Mouse (Mus musculus) cerebellum, adult 9-10 months (tissue): ENCODE measurements around the gene Hbq1b.
A peak's percentile ranks its signal among the peaks of the same experiment; 100 is the strongest.

Experiments
- DNase-seq: peaks from one replicate; pipeline ENCODE4 v3.0.0; 2022

The Hbq1b gene

DNA sequence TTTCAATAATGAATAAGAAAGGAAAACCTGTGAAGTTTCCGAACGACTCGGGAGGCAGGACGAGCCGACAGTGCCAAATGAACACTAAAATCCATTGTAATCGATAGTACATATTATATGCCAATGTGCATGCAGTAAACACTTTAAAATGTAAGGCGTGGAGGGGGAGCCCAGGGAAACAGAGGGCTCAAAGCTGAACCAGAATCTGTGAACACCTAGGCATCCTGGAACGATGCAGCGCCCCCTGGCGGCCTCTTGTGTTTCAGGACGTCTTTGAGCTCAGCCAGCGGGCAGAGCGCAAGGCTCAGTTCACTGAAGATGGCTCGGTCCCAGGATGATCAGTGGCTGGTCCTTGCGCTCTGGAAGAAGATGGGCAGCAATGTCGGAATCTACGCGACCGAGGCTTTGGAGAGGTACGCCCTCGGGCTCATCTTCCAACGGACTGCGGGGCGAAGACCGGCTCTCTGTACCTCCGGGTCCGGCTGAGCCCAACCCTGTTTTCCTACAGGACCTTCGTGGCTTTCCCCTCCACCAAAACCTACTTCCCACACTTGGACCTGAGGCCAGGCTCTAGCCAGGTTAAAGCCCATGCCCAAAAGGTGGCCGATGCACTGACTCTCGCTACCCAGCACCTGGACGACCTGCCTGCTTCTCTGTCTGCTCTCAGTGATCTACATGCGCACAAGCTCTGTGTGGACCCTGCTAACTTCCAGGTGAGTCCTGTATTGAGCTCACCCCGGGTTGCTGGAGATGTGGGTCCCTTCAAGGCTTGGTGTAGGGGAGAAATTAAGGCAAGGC, at the start of gene Hbq1b:
TSS of gene Hbq1b (plus strand) at position 271 of the 798 bp plus-strand sequence.
- peak; percentile 86 for DNase-seq

DNA sequence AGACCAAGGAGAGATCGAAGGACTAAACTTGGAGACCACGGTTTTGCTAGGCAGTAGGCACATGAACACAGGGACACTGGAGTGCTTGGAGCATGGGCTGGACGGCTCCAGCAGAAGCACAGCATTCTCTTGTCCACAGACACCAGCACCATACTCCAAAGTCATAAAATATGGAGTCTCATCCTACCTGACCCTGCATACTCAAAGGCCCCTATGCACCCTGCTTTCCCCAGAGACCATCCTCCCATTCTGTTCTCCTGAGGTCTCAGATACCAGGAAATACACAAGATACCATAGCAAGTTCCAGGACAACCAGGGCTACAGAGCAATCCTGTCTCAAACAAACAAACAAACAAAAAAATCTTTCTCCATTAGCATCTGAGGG, 49.4 kb upstream of the Hbq1b start:
- DNase-seq: no peak

DNA sequence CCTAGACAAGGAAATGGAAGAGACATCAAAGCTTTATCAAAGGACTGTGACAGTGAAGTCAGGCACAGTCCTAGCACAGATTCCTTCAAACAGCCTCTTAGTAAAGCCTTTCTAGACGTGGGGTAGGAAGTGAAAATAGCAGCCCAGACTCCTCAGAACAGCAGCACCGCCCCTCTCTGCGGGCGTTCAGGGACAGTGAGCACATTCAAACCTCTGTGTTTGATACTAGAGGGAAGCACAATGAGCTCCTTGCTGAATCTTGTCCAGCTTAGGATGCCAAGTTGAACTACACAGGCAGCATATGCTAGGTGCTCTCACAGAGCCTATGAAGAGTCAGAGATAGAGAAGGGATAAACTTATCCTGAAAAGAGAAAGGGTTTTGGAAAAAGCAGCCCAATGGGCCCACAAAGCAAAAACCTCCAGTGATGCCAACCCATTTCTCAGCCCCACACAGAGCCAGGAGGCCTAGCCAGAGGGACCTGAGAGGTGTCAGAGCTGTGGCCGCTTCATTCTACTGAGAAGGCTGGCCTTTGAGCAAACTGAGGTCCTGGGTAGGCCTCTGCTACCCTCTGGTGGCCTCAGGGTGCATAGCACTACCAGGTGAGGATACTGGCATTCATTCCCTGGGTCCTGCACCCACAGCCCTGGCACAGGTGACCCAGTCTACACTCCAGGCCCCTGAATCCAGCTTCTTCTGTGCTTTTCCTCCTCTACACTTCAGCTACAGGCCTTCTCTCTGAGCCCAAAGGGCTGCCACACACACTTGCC, 48.5 kb upstream of the Hbq1b start:
- peak; percentile 89 for DNase-seq

DNA sequence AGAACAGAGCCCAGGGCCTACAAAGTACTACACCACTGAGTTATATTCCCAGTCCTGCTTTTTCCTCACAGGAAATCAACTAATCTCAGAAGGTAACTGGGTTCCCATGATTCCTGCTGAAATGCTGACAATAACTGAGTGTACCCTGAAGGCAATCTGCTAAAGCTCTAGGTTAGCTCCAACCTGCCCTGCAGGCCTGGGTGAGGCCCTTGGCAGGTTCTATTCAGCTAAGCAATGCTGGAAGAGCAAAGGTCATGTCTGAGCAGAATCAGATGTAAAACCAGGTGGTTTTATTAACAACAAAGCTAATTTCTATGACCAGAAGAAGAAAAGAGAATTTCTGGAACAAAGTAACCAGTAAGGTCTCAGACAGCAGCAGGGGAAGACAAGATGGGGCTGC, 45.4 kb upstream of the Hbq1b start:
- DNase-seq: no peak

DNA sequence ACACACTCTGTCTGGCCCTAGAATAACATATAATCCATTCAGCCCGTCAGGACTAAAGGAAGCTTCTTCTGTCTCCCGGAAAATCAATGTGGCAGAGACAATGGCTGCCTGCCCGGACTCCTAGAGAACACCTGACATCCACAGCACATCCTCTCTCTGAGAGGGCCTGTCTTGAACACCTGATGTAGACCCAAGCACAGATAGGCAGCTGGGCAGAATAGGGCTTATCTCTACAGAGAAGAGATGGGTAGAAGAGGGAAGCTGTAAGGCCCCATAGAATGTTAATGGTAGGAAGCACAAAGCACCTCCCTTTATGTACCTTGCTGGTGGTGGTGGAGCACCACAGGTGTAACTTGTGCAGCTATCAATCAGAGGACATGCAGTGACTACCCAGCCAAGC, 44.6 kb upstream of the Hbq1b start:
- DNase-seq: no peak

DNA sequence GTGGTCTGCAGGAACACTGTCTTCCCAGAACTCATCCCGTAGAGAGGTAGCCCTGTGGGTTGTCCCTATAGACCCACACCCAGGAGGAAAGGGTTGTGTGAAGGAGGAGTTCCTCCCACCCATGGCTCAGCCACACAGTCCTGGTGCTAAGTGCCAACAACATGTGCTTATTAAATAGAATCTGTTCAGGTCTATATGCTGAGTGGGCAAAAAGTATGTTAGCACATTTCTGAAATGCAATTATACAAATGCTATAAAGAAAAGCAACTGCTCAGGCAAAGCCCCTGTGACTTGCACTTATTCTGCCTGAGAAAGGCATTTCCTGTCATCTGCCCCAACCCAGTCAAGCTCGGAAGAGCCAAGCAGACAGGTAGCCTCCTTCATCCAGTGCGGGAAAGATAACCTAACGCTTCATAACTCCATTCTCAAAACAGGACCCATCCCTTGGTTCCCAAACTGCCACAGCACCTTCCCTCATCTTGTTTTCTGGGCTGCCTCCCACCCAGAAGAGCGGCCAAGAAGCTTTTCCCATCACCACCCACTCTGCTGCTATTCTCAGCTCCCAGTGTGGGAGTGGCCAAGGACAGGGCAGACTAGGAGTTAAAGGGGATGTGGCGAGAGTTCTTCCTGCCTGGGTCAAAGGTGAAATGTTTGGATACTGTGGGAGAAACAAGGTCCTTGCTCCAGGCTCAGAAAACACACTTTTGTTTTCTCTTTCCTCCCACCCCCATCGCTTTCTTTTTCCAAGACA, 43.4 kb upstream of the Hbq1b start:
- no peak for DNase-seq

DNA sequence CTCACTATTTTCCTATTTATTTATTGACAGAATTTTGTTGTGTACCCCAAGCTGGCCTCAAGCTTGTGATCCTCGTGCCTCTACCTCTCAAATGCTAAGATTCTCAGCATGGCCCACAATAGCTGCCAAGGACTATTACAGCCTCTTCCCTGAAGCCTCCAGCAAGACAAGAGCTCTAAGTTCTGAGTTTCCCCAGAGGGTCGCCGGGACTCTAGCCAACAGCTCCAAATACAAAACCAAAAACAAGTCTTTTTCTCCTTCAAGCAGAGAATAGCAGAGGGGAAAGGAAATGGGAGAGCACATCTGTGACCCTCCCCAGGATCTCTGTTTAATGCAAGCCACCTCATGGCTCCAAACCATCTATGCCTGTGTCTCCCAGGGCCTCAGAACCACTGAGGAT, 42.7 kb upstream of the Hbq1b start:
- DNase-seq: no peak

DNA sequence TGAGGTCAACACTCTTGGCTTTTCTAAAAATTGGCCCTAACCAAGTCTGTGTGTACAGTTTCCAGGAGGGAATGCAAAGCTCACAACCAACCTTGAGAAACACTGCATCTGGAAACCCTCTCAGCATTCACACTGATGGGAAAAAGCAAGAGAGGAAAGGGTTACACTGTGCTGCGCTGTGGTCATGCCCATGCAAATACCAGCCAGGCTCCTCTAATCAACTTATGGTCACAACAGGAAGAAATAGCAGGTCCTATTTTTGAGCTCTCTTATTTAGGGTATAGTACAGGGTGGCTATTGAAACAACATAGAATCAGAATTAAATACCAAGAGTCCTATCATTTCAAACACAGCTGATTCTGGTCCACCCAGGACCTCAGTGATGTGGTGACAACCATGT, 42.1 kb upstream of the Hbq1b start:
- no peak for DNase-seq

DNA sequence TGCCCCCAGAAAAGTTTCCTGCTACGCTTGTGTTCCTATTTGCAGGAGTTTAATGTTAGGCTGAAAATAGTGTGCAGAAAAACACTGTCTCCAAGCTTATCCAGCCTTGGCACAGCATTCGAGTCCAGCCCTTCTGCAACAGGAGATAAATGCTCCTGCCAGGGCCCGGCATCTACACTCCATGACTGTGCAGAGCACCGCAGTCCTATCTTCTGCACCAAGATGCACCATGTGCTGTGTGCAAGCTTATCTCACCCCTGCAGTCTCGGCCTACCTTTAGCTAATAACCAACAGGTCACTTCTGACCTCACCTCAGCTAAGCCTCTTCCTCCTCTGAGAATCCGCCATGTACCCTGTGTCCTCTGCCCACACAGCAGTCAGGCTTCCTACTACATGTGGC, 41.2 kb upstream of the Hbq1b start:
- no peak for DNase-seq

DNA sequence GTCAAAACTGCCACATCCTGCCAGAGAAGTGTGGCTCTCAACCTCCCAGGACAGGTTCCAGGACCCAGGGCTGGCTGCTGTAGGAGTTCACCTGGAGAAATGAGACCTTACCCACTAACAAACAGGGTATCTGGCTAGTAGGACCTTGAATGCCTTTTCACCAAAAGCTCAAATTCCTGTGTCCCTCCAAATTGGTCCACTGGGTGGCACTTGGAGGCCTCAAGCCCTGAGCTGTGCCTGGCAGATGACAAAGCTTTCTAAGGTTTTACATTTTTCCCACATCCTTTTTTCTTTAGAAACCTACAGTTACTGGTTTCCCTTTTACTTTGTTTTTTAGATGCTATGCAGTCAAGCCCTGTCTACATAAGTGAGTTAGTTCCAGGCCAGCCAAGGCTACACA, 39.7 kb upstream of the Hbq1b start:
- DNase-seq: no peak

DNA sequence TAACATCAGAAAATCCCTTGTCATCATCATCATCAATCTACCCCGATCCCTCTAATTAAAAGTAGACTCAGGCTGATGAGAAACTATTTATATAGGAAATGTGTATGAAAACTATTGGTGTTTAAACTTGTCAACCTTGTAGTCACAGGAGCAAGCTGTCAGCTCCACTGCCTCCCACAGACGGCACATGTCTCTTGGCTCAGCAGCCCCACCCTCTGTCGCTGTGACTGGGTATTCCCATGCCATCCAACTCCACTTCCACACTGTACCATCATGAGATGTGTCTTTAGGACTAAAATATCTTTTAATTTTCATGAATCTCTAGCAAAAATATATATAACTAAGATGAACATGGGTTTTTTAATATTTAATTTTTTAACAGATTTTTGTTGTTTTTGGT, 38.4 kb upstream of the Hbq1b start:
- no peak for DNase-seq

DNA sequence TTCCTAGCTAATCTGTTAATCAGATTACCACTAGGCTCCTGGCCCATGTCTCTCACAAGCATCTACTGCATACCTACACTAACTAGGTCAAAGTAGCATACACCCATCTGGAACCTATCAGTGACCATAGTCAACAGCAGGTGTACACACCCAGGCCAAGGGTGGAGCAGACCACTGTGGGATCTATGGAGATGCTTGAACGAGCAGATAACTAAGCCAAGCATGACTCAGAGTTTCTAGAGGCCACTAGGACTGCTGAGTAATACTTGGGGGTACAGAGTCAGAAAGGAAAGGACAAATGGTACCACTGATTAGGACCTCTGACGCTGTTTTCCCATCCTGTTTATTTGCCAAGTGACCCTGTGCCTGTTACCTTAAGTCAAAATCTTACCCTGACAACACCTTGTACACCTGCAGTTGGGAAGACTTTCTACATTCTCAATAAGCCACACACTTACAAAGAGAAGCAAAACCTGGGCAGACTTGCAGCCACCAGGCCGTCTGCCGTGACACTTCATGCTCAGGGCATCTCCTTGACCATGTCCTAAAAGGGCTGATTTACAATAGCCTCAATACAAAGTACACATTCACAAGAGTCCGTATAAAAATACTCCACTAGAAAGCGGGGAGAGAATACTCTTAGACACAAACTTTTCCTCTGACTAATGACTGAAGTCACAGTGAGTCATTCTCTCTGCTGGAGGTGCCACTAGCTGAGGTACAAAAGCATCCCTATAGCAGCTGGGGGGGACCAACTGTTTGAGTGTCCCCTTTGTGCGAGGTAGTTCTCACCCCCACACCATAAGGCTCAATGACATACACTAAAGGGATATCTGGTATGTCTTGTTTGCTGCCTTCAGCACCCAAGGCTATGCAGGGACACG, 35.6 kb upstream of the Hbq1b start:
- DNase-seq: no peak

DNA sequence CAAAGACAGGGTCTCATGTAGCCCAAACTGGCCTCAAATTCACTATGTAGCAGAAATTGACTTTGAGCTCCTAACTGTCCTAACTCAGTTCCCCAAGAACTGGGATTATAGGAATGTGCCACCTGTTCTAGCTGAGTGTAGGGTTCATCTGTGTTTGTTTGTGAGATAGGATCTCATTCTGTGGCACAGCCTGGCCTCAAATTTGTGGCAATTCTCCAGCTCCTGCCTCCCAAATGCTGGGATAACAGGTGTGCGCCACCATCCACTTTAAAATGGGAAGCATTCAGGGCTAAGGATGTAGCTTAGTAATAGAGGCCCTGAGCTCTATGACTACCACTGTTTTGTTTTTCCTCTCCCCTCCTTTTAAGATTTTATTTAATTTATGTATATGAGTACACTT, 33.6 kb upstream of the Hbq1b start:
- DNase-seq: peak; percentile 52

DNA sequence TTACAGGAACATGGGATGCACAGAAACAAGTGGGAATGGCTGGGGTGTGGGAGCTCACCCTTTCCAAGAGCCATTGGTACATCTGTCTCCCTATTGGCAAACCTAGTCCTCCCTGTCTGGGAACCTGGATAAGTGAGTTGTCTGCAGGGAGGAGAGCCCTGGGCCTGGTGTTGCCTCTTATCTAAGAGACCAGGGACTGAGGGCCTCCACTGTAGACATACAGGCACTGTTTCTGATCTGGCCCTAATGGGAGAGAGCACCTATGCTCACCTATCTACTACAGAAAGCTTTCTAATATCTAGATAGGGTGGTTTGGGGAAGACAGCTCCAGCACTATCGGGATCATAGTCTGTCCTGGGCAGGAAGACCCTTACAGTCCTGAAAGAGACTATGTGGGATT, 30.6 kb upstream of the Hbq1b start:
- DNase-seq: no peak

DNA sequence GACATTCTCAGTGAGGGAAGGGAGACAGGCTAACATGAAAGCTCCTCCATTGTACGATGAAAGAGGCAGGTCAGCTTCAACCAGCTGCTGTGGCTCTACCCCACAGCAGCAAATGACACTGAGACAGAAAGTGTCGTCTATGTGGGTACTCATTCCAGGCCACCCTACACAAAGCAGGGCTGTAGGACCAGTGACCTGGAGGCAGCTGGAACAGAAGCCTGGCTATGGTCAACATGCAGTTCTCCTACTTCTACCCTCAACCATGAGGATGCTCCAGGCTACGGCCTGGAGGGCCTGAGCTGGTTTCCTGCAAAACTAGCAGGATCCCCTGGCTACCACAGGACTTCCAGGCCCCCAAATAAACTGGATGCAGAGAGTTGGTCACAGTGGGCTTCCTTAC, 30.2 kb upstream of the Hbq1b start:
- DNase-seq: no peak

DNA sequence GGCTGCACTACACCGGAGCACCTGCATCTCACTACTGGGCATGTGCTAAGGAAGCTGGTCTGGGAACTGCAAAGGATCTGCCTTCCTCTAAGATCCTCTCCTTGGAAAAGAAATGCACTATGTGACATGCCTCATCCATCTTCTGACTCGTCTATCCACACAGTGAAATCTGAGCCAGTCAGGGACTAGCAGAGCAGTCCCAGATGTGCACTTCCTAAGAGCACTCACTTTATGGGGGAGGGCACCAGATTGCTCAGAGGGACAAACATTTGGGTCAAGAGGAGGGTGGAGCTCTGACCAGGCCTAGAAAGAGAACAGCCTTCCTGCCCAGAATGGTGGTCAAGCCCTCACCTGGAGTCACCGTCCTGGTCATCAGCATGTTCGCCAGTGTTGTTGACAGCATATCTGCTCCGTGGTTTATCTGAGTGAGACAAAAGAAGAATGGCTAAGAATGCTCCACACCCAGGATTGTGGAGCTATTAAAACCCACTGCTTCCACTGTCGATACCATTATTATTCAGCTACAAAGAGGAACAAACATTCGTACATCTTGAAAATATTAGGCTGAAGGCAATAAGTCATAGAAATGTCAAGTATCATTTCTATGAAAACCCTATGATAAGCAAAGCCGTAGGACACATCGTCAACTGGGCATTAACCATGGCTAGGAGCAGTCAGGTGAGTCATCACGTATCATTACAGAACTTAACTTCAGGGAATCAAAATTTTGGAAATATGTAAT, 23.9 kb upstream of the Hbq1b start:
- no peak for DNase-seq

DNA sequence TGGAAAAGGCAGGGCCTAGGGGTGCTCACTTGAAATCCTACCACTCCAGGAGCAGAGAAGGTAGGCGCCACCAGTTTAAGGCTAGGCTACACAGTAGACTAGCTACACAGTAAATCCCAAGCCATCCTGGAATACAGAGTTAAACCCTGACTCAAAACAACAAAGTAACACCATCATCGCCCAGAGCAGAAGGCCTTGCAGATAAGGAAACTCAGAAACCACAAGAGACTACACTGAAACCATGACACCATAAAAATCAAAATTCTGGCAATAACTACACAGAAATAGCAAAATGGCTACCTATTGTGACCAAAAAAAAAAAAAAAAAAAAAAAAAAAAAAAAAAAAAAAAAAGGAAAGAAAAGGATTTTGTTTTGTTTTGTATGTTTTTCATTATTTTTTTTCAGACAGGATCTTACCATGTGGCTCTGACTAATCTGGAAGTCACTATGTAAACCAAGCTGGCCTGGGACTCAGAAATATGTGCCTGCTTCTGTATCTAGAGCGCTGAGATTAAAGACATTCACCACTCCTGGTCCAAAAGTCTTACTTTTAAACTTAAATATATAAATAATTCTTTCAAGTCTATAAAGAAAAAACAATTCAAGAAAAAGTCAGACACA, 21.5 kb upstream of the Hbq1b start:
- DNase-seq: no peak

DNA sequence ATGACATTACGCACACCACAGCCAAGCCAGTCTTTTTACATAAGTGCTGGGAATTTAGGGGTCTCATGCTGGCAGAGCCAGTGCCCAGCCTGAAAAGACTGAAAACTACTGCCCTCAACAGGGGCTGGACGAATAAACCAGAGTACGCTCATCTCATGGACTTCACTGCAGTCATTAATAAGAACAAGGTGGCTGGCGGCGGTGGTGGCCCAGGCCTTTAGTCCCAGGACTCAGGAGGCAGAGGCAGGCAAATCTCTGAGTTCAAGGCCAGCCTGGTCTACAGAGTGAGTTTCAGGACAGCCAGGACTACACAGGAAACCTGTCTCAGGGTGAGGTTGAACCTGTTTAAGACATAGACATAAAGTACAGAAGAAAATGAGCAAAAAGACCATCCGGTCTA, 20.6 kb upstream of the Hbq1b start:
- no peak for DNase-seq

DNA sequence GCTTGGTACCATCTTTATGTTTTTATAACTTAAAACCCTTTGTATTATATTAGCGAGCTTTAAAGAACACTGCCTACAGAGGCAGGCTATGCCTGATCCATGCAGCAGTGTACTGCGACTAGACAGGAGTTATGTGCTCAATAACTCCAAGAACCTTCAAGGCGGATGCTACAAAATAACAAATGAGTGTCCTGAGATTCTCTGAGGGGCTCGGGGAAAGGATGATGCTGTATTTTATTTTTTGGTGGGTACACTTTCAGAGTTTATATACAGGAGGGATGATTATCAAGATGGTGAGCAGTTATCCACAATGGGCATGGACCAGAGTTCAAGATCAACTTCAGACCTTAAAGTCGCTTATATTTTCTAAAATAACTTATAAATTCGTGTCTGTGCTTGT, 20.0 kb upstream of the Hbq1b start:
- DNase-seq: peak; percentile 22

DNA sequence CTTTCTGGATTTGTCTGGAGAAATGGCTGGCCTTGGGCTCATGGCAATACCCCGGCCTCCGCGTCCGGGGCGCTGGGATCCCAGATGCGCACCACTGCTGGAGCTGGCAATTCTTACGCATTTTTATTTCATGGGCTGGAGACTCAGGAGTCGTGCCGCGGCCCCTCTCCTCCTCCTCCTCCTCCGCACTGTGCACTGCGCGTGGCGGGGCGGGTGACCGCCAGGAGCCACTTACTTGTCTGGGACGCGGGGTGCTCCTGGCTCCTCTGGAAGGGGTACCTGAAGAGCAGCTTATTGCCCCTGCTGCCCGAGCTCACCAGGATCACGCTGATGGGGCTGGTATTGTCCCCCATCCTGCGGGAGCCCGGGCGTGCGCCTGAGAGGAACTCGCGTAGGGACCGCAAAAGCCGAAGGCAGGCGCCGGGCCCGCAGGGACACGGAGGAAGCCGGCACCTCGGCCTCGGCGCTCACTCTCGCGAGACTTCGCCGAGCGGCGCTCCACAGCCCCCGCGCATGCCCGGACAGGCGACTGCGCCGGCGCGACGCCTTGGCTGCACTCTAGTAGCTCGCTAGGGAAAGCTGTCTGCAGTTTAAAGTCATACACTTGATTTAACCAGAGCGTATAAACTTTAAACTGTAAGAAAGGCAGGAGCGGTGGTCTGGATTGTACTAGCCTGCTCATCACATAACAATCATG, 19.4 kb upstream of the Hbq1b start, which contains the start of gene Nprl3:
TSS of gene Nprl3 (minus strand) at position 520 of the 697 bp plus-strand sequence.
- DNase-seq: peak; percentile 94

DNA sequence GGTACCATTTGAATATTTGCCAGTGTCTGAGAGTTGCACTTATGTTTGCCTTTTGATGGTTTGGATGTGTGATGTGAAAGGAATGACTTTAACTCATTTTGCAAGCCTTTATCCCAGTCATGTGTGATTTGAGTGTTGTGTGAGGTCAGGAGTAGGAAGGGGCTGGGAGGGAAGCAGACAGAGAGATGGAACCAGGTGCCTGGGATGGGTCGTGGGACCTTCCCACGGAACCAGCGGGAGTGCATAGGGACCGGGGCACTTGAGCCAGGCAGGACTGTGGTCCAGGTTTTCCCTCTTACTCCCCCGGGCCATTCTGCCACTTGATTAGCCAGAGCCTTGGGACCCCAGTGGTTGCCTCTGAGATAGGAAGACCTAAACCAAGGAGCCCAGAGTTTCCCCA, 18.8 kb upstream of the Hbq1b start:
- DNase-seq: no peak
